22 mouse cellular contexts compared by ENCODE assay signal in genomic region chr13:49248923-49249322, GRCm38 (mm10). TPM values are rescaled to one million over a fixed set of nuclear protein-coding genes. Genes with fewer than 3 reads are reported as not detected.
A peak's percentile ranks its signal among the peaks of the same experiment; 100 is the strongest.
DNase-seq lines count a peak whose midpoint lies in the region; ATAC-seq and TF ChIP-seq lines count a peak whose summit lies in the region.
"Had no signal": no experiment of that assay in that cellular context is flagged by ENCODE, and none has a peak within 500 bp of the region (broad histone marks: within the 10 kb centered on the region; RNA-seq: fewer than 3 reads in every experiment).

No protein-coding gene starts in this region.

- peaks cover 28% of the 10 kb centered on the region for H3K36me3 ChIP-seq in megakaryocyte, embryonic 14.5 days (replicated peaks; ENCODE audit: low read length)
- H3K36me3 ChIP-seq in myocyte (ENCODE audit: control insufficient read depth, insufficient read depth): no peaks in the 10 kb centered on the region
- H3K36me3 ChIP-seq in midbrain, embryonic 16.5 days (ENCODE audit: control insufficient read depth, insufficient read depth, low read length): no peaks in the 10 kb centered on the region
- H3K36me3 ChIP-seq: embryonic facial prominence, embryonic 15.5 days; forebrain, embryonic 10.5 days; forebrain, embryonic 15.5 days; heart, embryonic 15.5 days; hindbrain, embryonic 10.5 days had no signal

- 59% methylated on average over 3 of the region's 3 CpGs for WGBS in midbrain, embryonic 16.5 days

- H3K27ac ChIP-seq in midbrain, embryonic 16.5 days (ENCODE audit: low read length): no peak overlapping the region
- H3K27ac ChIP-seq: embryonic facial prominence, embryonic 15.5 days; forebrain, embryonic 10.5 days; forebrain, embryonic 15.5 days; heart, adult 2 months; heart, embryonic 15.5 days; hindbrain, embryonic 10.5 days; hindbrain, embryonic 14.5 days had no signal

- H3K79me2 ChIP-seq in myocyte (ENCODE audit: control insufficient read depth, insufficient read depth): no peaks in the 10 kb centered on the region

- TF ChIP-seq POLR2A in myocyte (IDR thresholded peaks at IDR 0.05; ENCODE audit: insufficient read length, low read depth): no peak

- DNase-seq in CD4-positive, CD25-positive, alpha-beta regulatory T cell, adult 2 months (ENCODE audit: low read depth, low spot score): peak; percentile 43
- peak; percentile 53 for DNase-seq in CD4-positive helper T cell, adult 2 months (ENCODE audit: low read depth, low spot score)
- DNase-seq in layer of hippocampus, postnatal 25 days (ENCODE audit: extremely low spot score in 1 of 2, low spot score in 1 of 2): no peak
- DNase-seq: adrenal gland, adult 2 months; adrenal gland, postnatal 25 days; cerebellum, adult 2 months; cerebellum, postnatal 10 days; embryo, embryonic 11 days; gastrocnemius, postnatal 10 days; heart, adult 2 months had no signal

- H3K9ac ChIP-seq in midbrain, embryonic 16.5 days (ENCODE audit: low read depth, low read length): no peak overlapping the region
- H3K9ac ChIP-seq: embryonic facial prominence, embryonic 15.5 days; forebrain, embryonic 15.5 days; hindbrain, embryonic 14.5 days had no signal

- H3K9me3 ChIP-seq in megakaryocyte, embryonic 14.5 days: no peaks in the 10 kb centered on the region
- no peaks in the 10 kb centered on the region for H3K9me3 ChIP-seq in midbrain, embryonic 16.5 days (replicated peaks; ENCODE audit: control insufficient read depth, low read length, poor library complexity, severe bottlenecking)
- H3K9me3 ChIP-seq: embryonic facial prominence, embryonic 15.5 days; forebrain, embryonic 10.5 days; forebrain, embryonic 15.5 days; heart, embryonic 15.5 days; hindbrain, embryonic 10.5 days had no signal

- ATAC-seq in CD4-positive, CD25-positive, alpha-beta regulatory T cell, adult 4 months: no peak
- ATAC-seq in megakaryocyte, adult 5-6 weeks (ENCODE audit: poor library complexity, severe bottlenecking): no peak
- no peak for ATAC-seq in midbrain, embryonic 16.5 days
- ATAC-seq: forebrain, embryonic 15.5 days; Patski had no signal

- no peak overlapping the region for H3ac ChIP-seq in myocyte (ENCODE audit: control insufficient read depth, insufficient read length)

- no peak overlapping the region for H3K4me2 ChIP-seq in myocyte (ENCODE audit: low read depth)
- H3K4me2 ChIP-seq in midbrain, embryonic 16.5 days (ENCODE audit: low read length): no peak overlapping the region
- H3K4me2 ChIP-seq: forebrain, embryonic 15.5 days; hindbrain, embryonic 14.5 days had no signal

- H3K4me1 ChIP-seq in megakaryocyte, embryonic 14.5 days: peaks cover 90% of the 10 kb centered on the region
- peaks cover 2% of the 10 kb centered on the region; the same call in 1 of the 2 replicates for H3K4me1 ChIP-seq in midbrain, embryonic 16.5 days (ENCODE audit: control insufficient read depth, insufficient read depth, low read length)

- H3K4me3 ChIP-seq in megakaryocyte, embryonic 14.5 days (replicated peaks): peak overlapping the region; percentile 67
- H3K4me3 ChIP-seq in myocyte: no peak overlapping the region
- no peak overlapping the region for H3K4me3 ChIP-seq in midbrain, embryonic 16.5 days (ENCODE audit: low read depth, low read length)
- H3K4me3 ChIP-seq: forebrain, embryonic 15.5 days; heart, adult 2 months had no signal

- H3K27me3 ChIP-seq in megakaryocyte, embryonic 14.5 days (replicated peaks): no peaks in the 10 kb centered on the region
- no peaks in the 10 kb centered on the region for H3K27me3 ChIP-seq in myocyte (ENCODE audit: control insufficient read depth, insufficient read depth, insufficient read length)
- H3K27me3 ChIP-seq in midbrain, embryonic 16.5 days (ENCODE audit: control insufficient read depth, insufficient read depth, low read depth, low read length): peaks cover 23% of the 10 kb centered on the region
- H3K27me3 ChIP-seq: Patski had no signal

TF ChIP-seq in myocyte, 11 proteins besides CTCF, POLR2A, EP300 and RAD21:
- no peak for TF ChIP-seq E2F4 (IDR thresholded peaks at IDR 0.05; ENCODE audit: insufficient read depth)
- TF ChIP-seq POLR2AphosphoS2 (IDR thresholded peaks at IDR 0.05; ENCODE audit: insufficient read length, low read depth): no peak
- TF ChIP-seq MYOG (IDR thresholded peaks at IDR 0.05; ENCODE audit: control insufficient read depth in 1 of 3, insufficient read depth in 1 of 3, insufficient read length in 2 of 3, low read depth in 2 of 3): peak in 2 of 3 experiments; percentile 62 to 73
- peak in 2 of 3 experiments; percentile 62 to 72 for TF ChIP-seq MYOD1 (IDR thresholded peaks at IDR 0.05; ENCODE audit: control insufficient read depth in 1 of 3, insufficient read length in 2 of 3, low read depth in 2 of 3)
- TF ChIP-seq USF1 (IDR thresholded peaks at IDR 0.05; ENCODE audit: low read depth): no peak
- TF ChIP-seq CEBPB (IDR thresholded peaks at IDR 0.05; ENCODE audit: insufficient read depth, poor library complexity, severe bottlenecking): no peak
- no peak for TF ChIP-seq SRF (IDR thresholded peaks at IDR 0.05; ENCODE audit: control insufficient read depth, insufficient read length, low read depth)
- peak; percentile 30 for TF ChIP-seq TCF3 (IDR thresholded peaks at IDR 0.05; ENCODE audit: insufficient read length, low read depth)
- TF ChIP-seq REST (IDR thresholded peaks at IDR 0.05; ENCODE audit: insufficient read depth, insufficient read length): no peak
- no peak for TF ChIP-seq MAX (IDR thresholded peaks at IDR 0.05; ENCODE audit: low read depth)
- no peak for TF ChIP-seq TCF12 (IDR thresholded peaks at IDR 0.05; ENCODE audit: insufficient read depth, poor library complexity, severe bottlenecking)

RNA-seq across cellular contexts. Expression of gene Susd3, which starts 0.4 kb away (rescaled TPM):
- 10 to 100 TPM; 60.4 to 88.7 TPM for polyA plus RNA-seq in CD4-positive, CD25-positive, alpha-beta regulatory T cell, adult 4 months (2017; shearing (Covaris generic))
- polyA plus RNA-seq in megakaryocyte, embryonic 14.5 days (2012; ENCODE audit: insufficient read depth, low replicate concordance): 289 and 697 TPM in 2 replicates
- 44.4 and 49.1 TPM in 2 replicates for total RNA-seq in megakaryocyte, adult 5-6 weeks (2015)
- total RNA-seq in megakaryocyte, adult 5-6 weeks (2017): 39.6 and 42.3 TPM in 2 replicates
- 2.2 TPM for polyA plus RNA-seq in myocyte (2012; fragmentation: generic; extraction: Trizol)
- polyA plus RNA-seq in midbrain, embryonic 16.5 days (2015; fragmentation: Nextera tagmentation; extraction: Ambion mirVana): 0.38 and 0.68 TPM in 2 replicates
- 1 to 10 TPM; 2.5 to 3.1 TPM for total RNA-seq in layer of hippocampus, postnatal 25 days (2021)
- polyA plus RNA-seq: Patski had no signal

RNA-seq across cellular contexts. Expression of gene Card19, which starts 33.1 kb away (rescaled TPM):
- polyA plus RNA-seq in CD4-positive, CD25-positive, alpha-beta regulatory T cell, adult 4 months (2017; shearing (Covaris generic)): 10 to 100 TPM; 49.7 to 55.4 TPM
- polyA plus RNA-seq in megakaryocyte, embryonic 14.5 days (2012; ENCODE audit: insufficient read depth, low replicate concordance): 534 and 845 TPM in 2 replicates
- total RNA-seq in megakaryocyte, adult 5-6 weeks (2015): 85.5 and 103 TPM in 2 replicates
- total RNA-seq in megakaryocyte, adult 5-6 weeks (2017): 91.0 and 123 TPM in 2 replicates
- 180 TPM for polyA plus RNA-seq in myocyte (2012; fragmentation: generic; extraction: Trizol)
- polyA plus RNA-seq in midbrain, embryonic 16.5 days (2015; fragmentation: Nextera tagmentation; extraction: Ambion mirVana): 26.5 and 27.6 TPM in 2 replicates
- 10 to 100 TPM; 14.7 to 16.2 TPM for total RNA-seq in layer of hippocampus, postnatal 25 days (2021)

Comparison
In these comparisons a context has a peak if more than half of its experiments do, and no peak if none do; other contexts are left out.
1. DNase-seq: peak in CD4-positive, CD25-positive, alpha-beta regulatory T cell, adult 2 months (single experiment) and CD4-positive helper T cell, adult 2 months (single experiment); none in layer of hippocampus, postnatal 25 days (0 of 2).
2. RNA of gene Susd3, which starts 0.4 kb away (polyA plus RNA-seq): 289 to 697 TPM in megakaryocyte, embryonic 14.5 days and 60.4 to 88.7 TPM in CD4-positive, CD25-positive, alpha-beta regulatory T cell, adult 4 months; 2.2 TPM in myocyte (single experiment) and 0.38 to 0.68 TPM in midbrain, embryonic 16.5 days; every median in the first group is over 10 times any median in the second.